Mouse (Mus musculus): Measurements from ENCODE around the gene Mst1r. TPM values are rescaled to one million over a fixed set of nuclear protein-coding genes. Genes with fewer than 3 reads are reported as not detected.

Mst1r gene
- polyA plus RNA-seq, 1 experiment: 1.8 TPM

- Histone ChIP-seq H3K27me3 (ENCODE audit: control insufficient read depth, insufficient read depth, low read length) (peaks cover 11% of the 10 kb centered on the region), H3K4me3 (ENCODE audit: extremely low read depth, insufficient read depth, insufficient read length) (peak within 1 kb of the TSS; percentile 28; the same call in 1 of the 2 replicates), H3K36me3 (ENCODE audit: control insufficient read depth, insufficient read depth, low read length) (no peaks in the 10 kb centered on the region), H3K4me1 (ENCODE audit: control insufficient read depth, insufficient read depth, insufficient read length) (peaks cover 6% of the 10 kb centered on the region; the same call in 1 of the 2 replicates), H3K27ac (ENCODE audit: insufficient read depth, low read length) (no peak within 1 kb of the TSS)
- no peak for DNase-seq (ENCODE audit: low read depth in 1 of 2, low spot score in 2 of 2)
- TF ChIP-seq POLR2A (IDR thresholded peaks at IDR 0.05; ENCODE audit: low read depth, low read length): no peak
- TF ChIP-seq CTCF (IDR thresholded peaks at IDR 0.05; ENCODE audit: extremely low read depth, insufficient read depth, insufficient read length, insufficient replicate concordance): no peak
- 26% methylated on average over 3 of the region's 3 CpGs for WGBS
Measured at GRCm38 (mm10) chr9:107935374-107935773, 28.7 kb downstream of the Mst1r start, which contains the start of gene Camkv. TSS of gene Camkv (plus strand) at chr9:107935674.

- no peak overlapping the region for H3K27ac ChIP-seq (ENCODE audit: insufficient read depth, low read length)
- TF ChIP-seq CTCF (IDR thresholded peaks at IDR 0.05; ENCODE audit: extremely low read depth, insufficient read depth, insufficient read length, insufficient replicate concordance): no peak
- TF ChIP-seq POLR2A (IDR thresholded peaks at IDR 0.05; ENCODE audit: low read depth, low read length): no peak
- H3K4me1 ChIP-seq (ENCODE audit: control insufficient read depth, insufficient read depth, insufficient read length): peaks cover 6% of the 10 kb centered on the region; the same call in 1 of the 2 replicates
- peak in 1 of 2 experiments; percentile 20 for DNase-seq (ENCODE audit: low read depth in 1 of 2, low spot score in 2 of 2)
- H3K27me3 ChIP-seq (ENCODE audit: control insufficient read depth, insufficient read depth, low read length): peaks cover 11% of the 10 kb centered on the region
- no peaks in the 10 kb centered on the region for H3K36me3 ChIP-seq (ENCODE audit: control insufficient read depth, insufficient read depth, low read length)
- peak overlapping the region; percentile 28; the same call in 1 of the 2 replicates for H3K4me3 ChIP-seq (ENCODE audit: extremely low read depth, insufficient read depth, insufficient read length)
- 1% methylated on average over 30 of the region's 41 CpGs for WGBS
Measured at GRCm38 (mm10) chr9:107935790-107936214, 29.1 kb downstream of the Mst1r start.

GRCm38 (mm10) chr9:107936215-107936822 lies 29.6 kb downstream of the Mst1r start:
- TF ChIP-seq POLR2A (IDR thresholded peaks at IDR 0.05; ENCODE audit: low read depth, low read length) (no peak), CTCF (IDR thresholded peaks at IDR 0.05; ENCODE audit: extremely low read depth, insufficient read depth, insufficient read length, insufficient replicate concordance) (no peak)
- 13% methylated on average over 29 of the region's 29 CpGs for WGBS
- DNase-seq (ENCODE audit: low read depth in 1 of 2, low spot score in 2 of 2): no peak
- no peak overlapping the region for H3K27ac ChIP-seq (ENCODE audit: insufficient read depth, low read length)
- H3K4me1 ChIP-seq (ENCODE audit: control insufficient read depth, insufficient read depth, insufficient read length): peaks cover 6% of the 10 kb centered on the region; the same call in 1 of the 2 replicates
- H3K27me3 ChIP-seq (ENCODE audit: control insufficient read depth, insufficient read depth, low read length): peaks cover 11% of the 10 kb centered on the region
- no peaks in the 10 kb centered on the region for H3K36me3 ChIP-seq (ENCODE audit: control insufficient read depth, insufficient read depth, low read length)
- peak overlapping the region; percentile 28; the same call in 1 of the 2 replicates for H3K4me3 ChIP-seq (ENCODE audit: extremely low read depth, insufficient read depth, insufficient read length)

GRCm38 (mm10) chr9:107936831-107937230 lies 30.2 kb downstream of the Mst1r start:
- Histone ChIP-seq H3K4me3 (ENCODE audit: extremely low read depth, insufficient read depth, insufficient read length) (no peak overlapping the region), H3K27ac (ENCODE audit: insufficient read depth, low read length) (no peak overlapping the region), H3K36me3 (ENCODE audit: control insufficient read depth, insufficient read depth, low read length) (no peaks in the 10 kb centered on the region), H3K27me3 (ENCODE audit: control insufficient read depth, insufficient read depth, low read length) (peaks cover 11% of the 10 kb centered on the region), H3K4me1 (ENCODE audit: control insufficient read depth, insufficient read depth, insufficient read length) (peaks cover 6% of the 10 kb centered on the region; the same call in 1 of the 2 replicates)
- DNase-seq (ENCODE audit: low read depth in 1 of 2, low spot score in 2 of 2): no peak
- TF ChIP-seq POLR2A (IDR thresholded peaks at IDR 0.05; ENCODE audit: low read depth, low read length): no peak
- TF ChIP-seq CTCF (IDR thresholded peaks at IDR 0.05; ENCODE audit: extremely low read depth, insufficient read depth, insufficient read length, insufficient replicate concordance): no peak
- WGBS: 61% methylated on average over 3 of the region's 3 CpGs

GRCm38 (mm10) chr9:107947241-107948194 lies 40.8 kb downstream of the Mst1r start:
- H3K27ac ChIP-seq (ENCODE audit: insufficient read depth, low read length): no peak overlapping the region
- WGBS: 87% methylated on average over 31 of the region's 31 CpGs
- H3K36me3 ChIP-seq (ENCODE audit: control insufficient read depth, insufficient read depth, low read length): no peaks in the 10 kb centered on the region
- DNase-seq (ENCODE audit: low read depth in 1 of 2, low spot score in 2 of 2): no peak
- no peak overlapping the region for H3K4me3 ChIP-seq (ENCODE audit: extremely low read depth, insufficient read depth, insufficient read length)
- TF ChIP-seq POLR2A (IDR thresholded peaks at IDR 0.05; ENCODE audit: low read depth, low read length): no peak
- no peak for TF ChIP-seq CTCF (IDR thresholded peaks at IDR 0.05; ENCODE audit: extremely low read depth, insufficient read depth, insufficient read length, insufficient replicate concordance)
- no peaks in the 10 kb centered on the region for H3K27me3 ChIP-seq (ENCODE audit: control insufficient read depth, insufficient read depth, low read length)
- no peaks in the 10 kb centered on the region; the same call in 1 of the 2 replicates for H3K4me1 ChIP-seq (ENCODE audit: control insufficient read depth, insufficient read depth, insufficient read length)

GRCm38 (mm10) chr9:107949184-107949921 lies 42.7 kb downstream of the Mst1r start:
- Histone ChIP-seq H3K36me3 (ENCODE audit: control insufficient read depth, insufficient read depth, low read length) (no peaks in the 10 kb centered on the region), H3K27ac (ENCODE audit: insufficient read depth, low read length) (no peak overlapping the region), H3K4me3 (ENCODE audit: extremely low read depth, insufficient read depth, insufficient read length) (no peak overlapping the region), H3K27me3 (ENCODE audit: control insufficient read depth, insufficient read depth, low read length) (no peaks in the 10 kb centered on the region), H3K4me1 (ENCODE audit: control insufficient read depth, insufficient read depth, insufficient read length) (no peaks in the 10 kb centered on the region; the same call in 1 of the 2 replicates)
- 69% methylated on average over 13 of the region's 13 CpGs for WGBS
- no peak for DNase-seq (ENCODE audit: low read depth in 1 of 2, low spot score in 2 of 2)
- TF ChIP-seq POLR2A (IDR thresholded peaks at IDR 0.05; ENCODE audit: low read depth, low read length) (no peak), CTCF (IDR thresholded peaks at IDR 0.05; ENCODE audit: extremely low read depth, insufficient read depth, insufficient read length, insufficient replicate concordance) (no peak)
